Mouse (Mus musculus): ENCODE measurements around the gene Mrpl46. TPM values are rescaled to one million over a fixed set of nuclear protein-coding genes. Genes with fewer than 3 reads are reported as not detected.

The Mrpl46 gene
- polyA plus RNA-seq, 1 experiment = 37.6 TPM

DNA sequence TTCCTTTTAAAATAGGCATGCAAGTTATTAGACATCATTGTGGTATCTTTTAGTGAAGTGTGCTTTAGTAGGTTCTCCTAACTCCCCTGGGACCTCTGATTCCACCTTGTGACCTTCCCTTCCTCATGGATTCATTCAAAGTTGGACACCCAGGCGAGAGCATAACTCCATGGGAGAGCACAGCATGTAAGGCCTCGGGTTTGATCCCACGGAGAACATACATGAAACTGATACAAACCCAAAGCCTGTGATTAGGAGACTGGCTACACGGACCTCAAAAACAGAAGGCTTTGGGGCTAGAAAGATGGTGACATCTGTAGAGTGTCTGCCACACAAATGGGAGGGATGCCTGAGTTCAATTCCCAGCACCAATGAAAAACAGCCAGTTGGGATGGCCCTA is 30.4 kb downstream of the Mrpl46 start:
- Histone ChIP-seq H3K27ac (ENCODE audit: insufficient read depth, low read length) (no peak overlapping the region), H3K4me1 (ENCODE audit: control insufficient read depth, insufficient read depth, low read length) (no peaks in the 10 kb centered on the region), H3K4me3 (ENCODE audit: insufficient read depth, low read length) (no peak overlapping the region)
- TF ChIP-seq CTCF (IDR thresholded peaks at IDR 0.05; ENCODE audit: extremely low read depth, insufficient read depth, low read length) = no peak
- no peak for TF ChIP-seq POLR2A (IDR thresholded peaks at IDR 0.05; ENCODE audit: extremely low read depth, insufficient read depth, low read length)

DNA sequence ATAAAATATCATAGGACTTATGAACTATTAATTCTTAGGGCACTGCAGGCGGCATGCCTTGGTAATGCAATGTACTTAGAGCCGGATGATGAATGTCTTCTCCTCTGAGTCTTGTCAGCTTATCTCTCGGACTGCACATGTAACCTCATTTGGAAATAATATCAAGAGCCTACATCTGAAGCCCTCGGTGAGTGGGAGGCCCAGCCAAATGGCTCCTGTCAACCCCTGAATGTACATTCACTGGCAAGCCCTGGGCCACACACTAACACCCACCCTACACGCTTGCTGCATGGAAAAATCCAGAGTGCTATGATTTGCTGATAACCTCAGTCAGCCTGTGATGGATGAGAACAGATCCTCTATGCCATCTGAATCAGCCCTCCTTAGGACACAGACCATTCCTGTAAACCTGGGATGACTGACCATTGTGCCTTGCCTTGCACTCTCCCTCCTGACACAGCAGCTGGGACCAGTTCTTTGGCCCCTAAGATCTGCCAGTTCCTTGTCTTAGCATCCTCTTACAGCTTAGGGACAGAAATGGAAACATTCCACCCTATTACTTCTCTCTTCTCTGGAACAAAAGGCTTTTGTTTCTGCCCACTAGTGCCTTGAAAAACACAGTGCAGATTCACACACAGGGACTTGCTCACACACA is 39.5 kb downstream of the Mrpl46 start:
- Histone ChIP-seq H3K4me1 (ENCODE audit: control insufficient read depth, insufficient read depth, low read length) (no peaks in the 10 kb centered on the region), H3K4me3 (ENCODE audit: insufficient read depth, low read length) (no peak overlapping the region), H3K27ac (ENCODE audit: insufficient read depth, low read length) (no peak overlapping the region)
- no peak for TF ChIP-seq POLR2A (IDR thresholded peaks at IDR 0.05; ENCODE audit: extremely low read depth, insufficient read depth, low read length)
- TF ChIP-seq CTCF (IDR thresholded peaks at IDR 0.05; ENCODE audit: extremely low read depth, insufficient read depth, low read length) = no peak

DNA sequence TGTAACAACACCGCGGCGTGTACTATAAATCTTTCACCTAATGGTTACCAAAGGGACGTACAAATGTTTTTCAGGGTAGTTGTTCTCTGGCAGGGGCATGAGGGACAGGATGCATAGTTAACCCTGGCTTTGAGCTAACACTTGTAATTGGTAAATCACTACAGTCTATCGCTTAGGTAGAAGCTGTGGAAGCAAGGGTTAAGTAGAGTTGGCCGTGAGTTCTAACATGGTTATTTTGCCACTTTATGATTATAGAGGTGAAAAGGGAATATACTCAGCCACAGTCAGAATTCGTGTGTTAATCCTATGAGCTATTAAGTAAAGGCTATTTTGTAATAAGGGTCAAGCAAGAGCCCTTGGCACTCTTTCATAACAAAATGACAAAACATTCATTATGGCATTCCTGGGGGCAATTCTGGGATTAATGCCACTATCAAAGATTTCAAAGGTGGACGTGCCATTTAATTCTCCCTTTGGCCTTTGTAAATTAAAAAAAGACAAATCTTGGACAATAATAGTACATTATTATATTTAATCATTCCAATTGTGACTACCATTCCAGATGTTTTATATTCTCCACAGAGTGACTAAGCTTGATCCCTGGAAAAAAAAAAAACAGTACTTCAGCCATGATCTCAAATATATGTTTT is 43.9 kb downstream of the Mrpl46 start:
- no peak overlapping the region for H3K27ac ChIP-seq (ENCODE audit: insufficient read depth, low read length)
- H3K4me1 ChIP-seq (ENCODE audit: control insufficient read depth, insufficient read depth, low read length) = no peaks in the 10 kb centered on the region
- TF ChIP-seq POLR2A (IDR thresholded peaks at IDR 0.05; ENCODE audit: extremely low read depth, insufficient read depth, low read length) = no peak
- TF ChIP-seq CTCF (IDR thresholded peaks at IDR 0.05; ENCODE audit: extremely low read depth, insufficient read depth, low read length) = no peak
- H3K4me3 ChIP-seq (ENCODE audit: insufficient read depth, low read length) = no peak overlapping the region

DNA sequence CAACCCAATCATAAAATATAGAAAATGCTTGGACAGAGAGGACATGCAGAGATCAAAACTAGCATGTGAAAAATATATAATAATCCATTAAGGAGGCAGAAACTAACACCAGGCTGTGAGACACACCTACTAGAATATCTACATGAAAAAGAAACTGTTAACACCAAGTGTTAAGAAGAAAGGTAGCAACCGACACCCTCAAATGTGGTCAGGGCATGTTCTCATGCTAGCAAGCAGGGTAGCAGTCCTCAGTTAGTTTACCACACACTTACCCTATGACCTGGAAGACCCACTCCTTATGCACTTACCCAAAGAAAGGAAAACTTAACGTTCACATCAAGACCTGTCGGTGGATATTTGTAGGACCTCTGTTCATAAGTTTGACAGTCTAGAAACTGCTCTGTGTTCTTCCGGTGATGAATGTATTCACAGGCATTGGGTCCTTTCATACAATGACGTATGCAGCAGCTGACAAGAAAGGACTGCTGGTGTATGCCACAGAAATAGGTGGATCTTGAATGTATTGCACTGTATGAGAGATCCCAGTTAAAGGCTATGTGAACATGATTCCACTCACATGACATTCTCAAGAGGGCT is 45.6 kb downstream of the Mrpl46 start, which contains the start of gene Ntrk3:
Ntrk3 (minus strand) TSS at position 399 of the 597 bp plus-strand sequence.
- no peak within 1 kb of the TSS for H3K27ac ChIP-seq (ENCODE audit: insufficient read depth, low read length)
- H3K4me3 ChIP-seq (ENCODE audit: insufficient read depth, low read length) = no peak within 1 kb of the TSS
- TF ChIP-seq CTCF (IDR thresholded peaks at IDR 0.05; ENCODE audit: extremely low read depth, insufficient read depth, low read length) (no peak), POLR2A (IDR thresholded peaks at IDR 0.05; ENCODE audit: extremely low read depth, insufficient read depth, low read length) (no peak)
- no peaks in the 10 kb centered on the region; the same call in 1 of the 2 replicates for H3K4me1 ChIP-seq (ENCODE audit: control insufficient read depth, insufficient read depth, low read length)

GRCm38 (mm10) chr7:78737196-78737595 is 46.1 kb downstream of the Mrpl46 start:
- no peak overlapping the region for H3K4me3 ChIP-seq (ENCODE audit: insufficient read depth, low read length)
- TF ChIP-seq CTCF (IDR thresholded peaks at IDR 0.05; ENCODE audit: extremely low read depth, insufficient read depth, low read length) = no peak
- TF ChIP-seq POLR2A (IDR thresholded peaks at IDR 0.05; ENCODE audit: extremely low read depth, insufficient read depth, low read length) = no peak

DNA sequence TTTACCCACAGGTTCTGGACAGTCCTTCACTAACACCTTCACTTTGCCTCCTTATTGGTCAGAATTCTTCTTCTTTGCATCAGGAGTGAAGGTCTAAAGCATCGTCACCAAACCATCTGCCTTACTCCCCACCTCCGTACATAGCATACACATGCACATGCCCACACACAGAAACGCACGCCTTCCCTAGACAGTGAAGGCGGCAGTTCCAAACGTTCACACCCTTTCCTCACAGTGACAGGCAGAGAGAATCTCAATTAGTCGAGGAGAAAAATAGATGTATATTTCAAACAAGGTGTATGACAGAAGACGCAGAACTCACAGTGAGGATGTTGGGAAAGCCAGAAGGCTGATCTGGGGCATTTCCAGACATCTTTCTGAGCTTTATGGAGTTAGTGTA is 51.9 kb downstream of the Mrpl46 start:
- TF ChIP-seq POLR2A (IDR thresholded peaks at IDR 0.05; ENCODE audit: extremely low read depth, insufficient read depth, low read length) = no peak
- TF ChIP-seq CTCF (IDR thresholded peaks at IDR 0.05; ENCODE audit: extremely low read depth, insufficient read depth, low read length) = no peak
- Histone ChIP-seq H3K4me1 (ENCODE audit: control insufficient read depth, insufficient read depth, low read length) (no peaks in the 10 kb centered on the region; the same call in 1 of the 2 replicates), H3K4me3 (ENCODE audit: insufficient read depth, low read length) (no peak overlapping the region), H3K27ac (ENCODE audit: insufficient read depth, low read length) (no peak overlapping the region)

More at GRCm38 (mm10) chr7:78737196-78737595, 46.1 kb downstream of the Mrpl46 start:
- no peaks in the 10 kb centered on the region; the same call in 1 of the 2 replicates for H3K4me1 ChIP-seq (ENCODE audit: control insufficient read depth, insufficient read depth, low read length)
- no peak overlapping the region for H3K27ac ChIP-seq (ENCODE audit: insufficient read depth, low read length)

Other genes starting within 250 kb of the Mrpl46 start
- 75.7 and 84.6 TPM in 2 replicates for gene Ntrk3, start 45.5 kb downstream of the Mrpl46 start, polyA plus RNA-seq (2012; rRNA removed)
- gene Mrps11, start 412 bp downstream of the Mrpl46 start, polyA plus RNA-seq (2012; rRNA removed) = 65.0 and 69.2 TPM in 2 replicates
- 6.1 and 6.3 TPM in 2 replicates for gene Det1, start 63.7 kb upstream of the Mrpl46 start, polyA plus RNA-seq (2012; rRNA removed)
- gene Aen, start 112.3 kb upstream of the Mrpl46 start, polyA plus RNA-seq (2012; rRNA removed) = 21.8 and 22.7 TPM in 2 replicates
- 2.4 and 2.9 TPM in 2 replicates for gene Isg20, start 129.9 kb upstream of the Mrpl46 start, polyA plus RNA-seq (2012; rRNA removed)

Measured in cortical plate, adult 2 months (tissue).